Mouse (Mus musculus) ES-E14 (cell line): ENCODE results near the gene Megf11.

Source experiments
- HCFC1 ChIP-seq: IDR thresholded peaks from 2 replicates; pipeline ENCODE4 v1.6.1; 2012; ENCODE audit warnings: low read length, inconsistent platforms, borderline replicate concordance; ENCODE audit not compliant: insufficient read depth
- ZNF384 ChIP-seq: IDR thresholded peaks from 2 replicates; pipeline ENCODE4 v1.6.1; 2012; ENCODE audit warnings: low read depth, low read length, inconsistent platforms

- TF ChIP-seq HCFC1 (no peak), ZNF384 (no peak)
Observed at GRCm38 (mm10) chr9:64617413-64617812, 232.0 kb downstream of the Megf11 start.
